8 mouse cellular contexts compared by ENCODE assay signal in the genomic region with DNA sequence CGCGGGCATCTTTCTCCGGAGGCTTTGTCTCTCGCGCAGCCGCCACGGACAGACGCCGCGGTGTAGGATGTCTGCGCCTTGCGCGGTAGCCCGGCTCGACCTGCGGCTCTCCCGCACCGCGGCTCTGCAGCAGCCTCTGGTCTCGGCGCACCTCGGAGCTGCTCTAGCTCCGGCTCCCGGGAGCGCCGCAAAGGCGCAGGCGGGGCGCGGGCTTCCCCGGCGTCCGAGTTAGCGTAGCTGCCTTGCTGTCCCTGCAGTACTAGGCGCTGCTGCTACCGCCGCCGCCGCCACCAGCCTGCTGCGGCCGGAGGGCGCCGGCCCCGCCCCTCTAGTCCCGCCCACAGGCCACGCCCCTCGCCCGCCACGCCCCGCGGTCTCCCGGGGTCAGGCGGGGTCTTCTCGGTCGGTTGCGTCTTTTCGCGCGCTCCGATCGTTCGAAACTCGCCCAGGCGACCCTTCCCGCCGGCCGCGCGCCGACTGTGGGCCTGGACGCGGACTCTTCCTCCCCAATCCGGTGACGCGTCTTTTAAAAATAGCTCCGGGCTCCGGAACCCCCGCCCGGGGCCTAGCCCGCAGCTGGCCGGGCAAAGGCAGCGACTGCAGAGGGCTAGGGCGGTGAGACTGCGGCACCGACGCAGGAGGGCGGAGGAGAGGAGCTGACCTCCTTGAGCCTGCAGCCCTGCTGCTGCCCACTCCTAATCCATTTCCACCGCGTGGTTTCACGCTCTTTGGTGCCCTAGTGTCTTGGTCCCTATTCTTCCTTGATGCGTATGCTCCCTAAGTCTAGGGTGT. TPM values are rescaled to one million over a fixed set of nuclear protein-coding genes. Genes with fewer than 3 reads are reported as not detected.
DNase-seq lines count a peak whose midpoint lies in the region; ATAC-seq and TF ChIP-seq lines count a peak whose summit lies in the region.

A gene (minus strand): TSS at position 352 of the 792 bp plus-strand sequence.

- H3K4me3 ChIP-seq in C2C12 (ENCODE audit: insufficient read depth, poor library complexity, severe bottlenecking): peak within 1 kb of the TSS; percentile 96
- H3K4me3 ChIP-seq in bone marrow macrophage, adult 2 months (ENCODE audit: insufficient read depth, low read length): peak within 1 kb of the TSS; percentile 96
- peak within 1 kb of the TSS; percentile 89 for H3K4me3 ChIP-seq in forebrain, embryonic 11.5 days (ENCODE audit: low read depth, low read length)
- H3K4me3 ChIP-seq in heart, embryonic 14.5 days (ENCODE audit: control insufficient read depth in 1 of 2, insufficient read depth in 1 of 2, low read depth in 1 of 2, low read length in 2 of 2): peak within 1 kb of the TSS; percentile 81 to 88
- peak within 1 kb of the TSS; percentile 63 for H3K4me3 ChIP-seq in liver, embryonic 13.5 days (replicated peaks)

- H3K36me3 ChIP-seq in C2C12 (ENCODE audit: control insufficient read depth, insufficient read depth): peaks cover 34% of the 10 kb centered on the region
- no peaks in the 10 kb centered on the region for H3K36me3 ChIP-seq in forebrain, embryonic 11.5 days (ENCODE audit: control insufficient read depth, insufficient read depth, low read length)
- H3K36me3 ChIP-seq in heart, embryonic 14.5 days (ENCODE audit: control insufficient read depth, insufficient read depth, low read length): peaks cover 9% of the 10 kb centered on the region; the same call in 1 of the 2 replicates
- H3K36me3 ChIP-seq in liver, embryonic 13.5 days: no peaks in the 10 kb centered on the region
- no peaks in the 10 kb centered on the region for H3K36me3 ChIP-seq in splenic B cell, adult 2 months (ENCODE audit: control insufficient read depth, insufficient read depth, low read length, poor library complexity, severe bottlenecking)

- peaks cover 44% of the 10 kb centered on the region for H3K79me3 ChIP-seq in C2C12 (ENCODE audit: low read depth)

- DNase-seq in forebrain, embryonic 11.5 days (ENCODE audit: low spot score): peak; percentile 95
- peak; percentile 91 for DNase-seq in kidney, postnatal 10 days
- peak; percentile 32 for DNase-seq in liver, embryonic 13.5 days
- DNase-seq in naive thymus-derived CD4-positive, alpha-beta T cell, adult 2 months (ENCODE audit: low read depth): peak; percentile 93
- peak; percentile 82 for DNase-seq in splenic B cell, adult 2 months (ENCODE audit: low read depth, low spot score)

- under 1% methylated on average over 90 of the region's 91 CpGs for WGBS in forebrain, embryonic 11.5 days
- WGBS in heart, embryonic 14.5 days: 2% methylated on average over 82 of the region's 91 CpGs
- WGBS in liver, embryonic 13.5 days (ENCODE audit: insufficient replicate concordance): 1% methylated on average over 87 of the region's 91 CpGs

- H3K9me3 ChIP-seq in forebrain, embryonic 11.5 days (ENCODE audit: control insufficient read depth, low read length): no peaks in the 10 kb centered on the region
- no peaks in the 10 kb centered on the region for H3K9me3 ChIP-seq in heart, embryonic 14.5 days (ENCODE audit: control insufficient read depth, low read length)
- H3K9me3 ChIP-seq in liver, embryonic 13.5 days (replicated peaks): no peaks in the 10 kb centered on the region

- H3K79me2 ChIP-seq in C2C12 (ENCODE audit: control insufficient read depth, insufficient read depth): peaks cover 49% of the 10 kb centered on the region

- no peaks in the 10 kb centered on the region for H3K27me3 ChIP-seq in C2C12 (ENCODE audit: control insufficient read depth, insufficient read depth, insufficient read length)
- H3K27me3 ChIP-seq in forebrain, embryonic 11.5 days (ENCODE audit: control insufficient read depth, insufficient read depth, low read length): no peaks in the 10 kb centered on the region; the same call in 1 of the 2 replicates
- no peaks in the 10 kb centered on the region for H3K27me3 ChIP-seq in heart, embryonic 14.5 days (ENCODE audit: control insufficient read depth, insufficient read depth, low read length)
- H3K27me3 ChIP-seq in liver, embryonic 13.5 days: peaks cover 59% of the 10 kb centered on the region
- H3K27me3 ChIP-seq in splenic B cell, adult 2 months (ENCODE audit: control insufficient read depth, insufficient read depth, low read length, poor library complexity, severe bottlenecking): no peaks in the 10 kb centered on the region

- TF ChIP-seq POLR2A in bone marrow macrophage, adult 2 months (IDR thresholded peaks at IDR 0.05; ENCODE audit: borderline replicate concordance, low read depth, low read length): 0 out of 2 replicates have a peak, but pooled peaks have one; percentile 26

- peak within 1 kb of the TSS; percentile 75 for H3K27ac ChIP-seq in bone marrow macrophage, adult 2 months (ENCODE audit: insufficient read depth, low read depth, low read length)
- H3K27ac ChIP-seq in forebrain, embryonic 11.5 days (ENCODE audit: low read depth, low read length): peak within 1 kb of the TSS; percentile 92
- peak within 1 kb of the TSS; percentile 74 to 89 for H3K27ac ChIP-seq in heart, embryonic 14.5 days (replicated peaks in 1 of 2; ENCODE audit: control insufficient read depth in 1 of 2, insufficient read depth in 1 of 2, low read depth in 2 of 2, low read length in 2 of 2)
- H3K27ac ChIP-seq in liver, embryonic 13.5 days: no peak within 1 kb of the TSS

- peak within 1 kb of the TSS; percentile 81 for H3K4me2 ChIP-seq in forebrain, embryonic 11.5 days (ENCODE audit: low read depth, low read length, severe bottlenecking)
- peak within 1 kb of the TSS; percentile 93 for H3K4me2 ChIP-seq in heart, embryonic 14.5 days (ENCODE audit: low read length)
- peak within 1 kb of the TSS; percentile 81 for H3K4me2 ChIP-seq in liver, embryonic 13.5 days

- peak; percentile 83 for ATAC-seq in forebrain, embryonic 11.5 days (replicated peaks; ENCODE audit: low FRiP score)
- peak; percentile 84 for ATAC-seq in heart, embryonic 14.5 days (ENCODE audit: insufficient number of reproducible peaks, insufficient read depth, low FRiP score, low read depth)
- ATAC-seq in liver, embryonic 13.5 days (ENCODE audit: low read depth): peak; percentile 79

- H3K9ac ChIP-seq in forebrain, embryonic 11.5 days (ENCODE audit: low read length): peak within 1 kb of the TSS; percentile 98
- H3K9ac ChIP-seq in heart, embryonic 14.5 days (ENCODE audit: low read length): peak within 1 kb of the TSS; percentile 91
- H3K9ac ChIP-seq in liver, embryonic 13.5 days: peak within 1 kb of the TSS; percentile 65

- peaks cover 13% of the 10 kb centered on the region for H3K4me1 ChIP-seq in bone marrow macrophage, adult 2 months (ENCODE audit: control insufficient read depth, insufficient read depth, low read length)
- peaks cover 5% of the 10 kb centered on the region; the same call in 1 of the 2 replicates for H3K4me1 ChIP-seq in forebrain, embryonic 11.5 days (replicated peaks; ENCODE audit: control insufficient read depth, insufficient read depth, low read length)
- H3K4me1 ChIP-seq in heart, embryonic 14.5 days (ENCODE audit: control insufficient read depth in 2 of 2, insufficient read depth in 2 of 2, low read length in 2 of 2): peaks cover 7 to 16% of the 10 kb centered on the region in 2 experiments; a peak in 2 of 4 replicates
- peaks cover 17% of the 10 kb centered on the region for H3K4me1 ChIP-seq in liver, embryonic 13.5 days (replicated peaks)

- no peak for TF ChIP-seq CTCF in C2C12 (IDR thresholded peaks at IDR 0.05; ENCODE audit: control insufficient read depth, insufficient read depth, insufficient read length)
- TF ChIP-seq CTCF in bone marrow macrophage, adult 2 months (IDR thresholded peaks at IDR 0.05; ENCODE audit: low read depth, low read length): no peak

- peak within 1 kb of the TSS; percentile 98 for H3ac ChIP-seq in C2C12 (ENCODE audit: control insufficient read depth, insufficient read length, low read depth)

TF ChIP-seq in C2C12, 6 proteins besides CTCF, POLR2A, EP300 and RAD21:
- no peak for TF ChIP-seq USF1 (IDR thresholded peaks at IDR 0.05; ENCODE audit: low read depth)
- TF ChIP-seq FOSL1 (IDR thresholded peaks at IDR 0.05; ENCODE audit: insufficient read depth, low read length, poor library complexity, severe bottlenecking): no peak
- no peak for TF ChIP-seq MAX (IDR thresholded peaks at IDR 0.05)
- TF ChIP-seq MYOG (IDR thresholded peaks at IDR 0.05; ENCODE audit: control insufficient read depth, extremely low read depth, insufficient read length): no peak
- TF ChIP-seq CEBPB (IDR thresholded peaks at IDR 0.05; ENCODE audit: low read depth): no peak
- TF ChIP-seq MYOD1 (IDR thresholded peaks at IDR 0.05; ENCODE audit: control insufficient read depth, insufficient read length, low read depth): no peak

RNA-seq across cellular contexts. Expression of the gene that starts here (rescaled TPM):
- 81.3 TPM for polyA plus RNA-seq in C2C12 (2012; fragmentation: generic; extraction: Trizol)
- 146 and 151 TPM in 2 replicates for polyA plus RNA-seq in bone marrow macrophage, adult 2 months (2012; ENCODE audit: insufficient read depth, insufficient read length, missing spikeins)
- 9.2 and 13.3 TPM in 2 replicates for polyA plus RNA-seq in forebrain, embryonic 11.5 days (2014; fragmentation: Nextera tagmentation; extraction: Ambion mirVana)
- polyA plus RNA-seq in heart, embryonic 14.5 days (2014; fragmentation: Nextera tagmentation; extraction: Ambion mirVana): 3.1 and 4.4 TPM in 2 replicates
- polyA plus RNA-seq in liver, embryonic 13.5 days (2015; fragmentation: Nextera tagmentation; extraction: Ambion mirVana): 0.79 and 0.83 TPM in 2 replicates

Comparison
In these comparisons a context has a peak if more than half of its experiments do, and no peak if none do; other contexts are left out.
1. Peak in DNase-seq, ATAC-seq, H3K4me3 ChIP-seq, H3K9ac ChIP-seq and H3K4me2 ChIP-seq in liver, embryonic 13.5 days; RNA of the gene not detected or under 1 TPM.
2. DNase-seq: peak in every context shown above with its lines; median percentile 95 in forebrain, embryonic 11.5 days; 93 in naive thymus-derived CD4-positive, alpha-beta T cell, adult 2 months; 91 in kidney, postnatal 10 days; 82 in splenic B cell, adult 2 months; 32 in liver, embryonic 13.5 days.